Mouse (Mus musculus) lung, adult 2 months (tissue): ENCODE data around the gene Lbh. TPM values are rescaled to one million over a fixed set of nuclear protein-coding genes. Genes with fewer than 3 reads are reported as not detected.

Experiments used
- DNase-seq: peaks from one replicate; pipeline ENCODE4 v3.0.0; 2022
- H3K4me1 ChIP-seq: fragments of 200-500 bp; 2 replicates; pipeline ENCODE4 v1.6.1; 2011; ENCODE audit warnings: low read length; ENCODE audit not compliant: control insufficient read depth, insufficient read depth
- H3K4me3 ChIP-seq: fragments of 200-500 bp; replicated peaks from 2 replicates; pipeline ENCODE3; 2011; ENCODE audit warnings: low read depth, mild to moderate bottlenecking, control low read depth, low read length; ENCODE audit errors: extremely low read depth
- CTCF ChIP-seq: fragments of 200-500 bp; IDR thresholded peaks from 2 replicates; pipeline ENCODE4 v1.5.1; 2011; ENCODE audit warnings: mild to moderate bottlenecking, low read length, control low read depth; ENCODE audit not compliant: insufficient read depth
- POLR2A ChIP-seq: fragments of 200-500 bp; IDR thresholded peaks from 2 replicates; pipeline ENCODE4 v1.6.1; 2011; ENCODE audit warnings: low read depth, mild to moderate bottlenecking, control low read depth, low read length, borderline replicate concordance; ENCODE audit errors: extremely low read depth
- WGBS: fragments of 180-500 bp; shearing (Covaris S2); methylation state at CpG from one replicate; pipeline ENCODE4 v1.1.7; 2018; 5-methylcytosine and 5-hydroxymethylcytosine counted together
- polyA plus RNA-seq: library from polyadenylated mRNA; depleted of rRNA; stranded (reverse); fragments of >200 nt; gene quantifications from 2 replicates; pipeline ENCODE4 v1.2.3, GENCODE M21; 2012

Lbh gene
- polyA plus RNA-seq, 1 experiment = 253 TPM

- no peak for TF ChIP-seq POLR2A
- TF ChIP-seq CTCF = no peak
- 52% methylated on average over 3 of the region's 3 CpGs for WGBS
Observed at GRCm38 (mm10) chr17:72898775-72899174, 19.3 kb upstream of the Lbh start.

GRCm38 (mm10) chr17:72901021-72901420 lies 17.1 kb upstream of the Lbh start:
- 68% methylated on average over 6 of the region's 6 CpGs for WGBS
- TF ChIP-seq CTCF (no peak), POLR2A (no peak)
- Histone ChIP-seq H3K4me1 (no peaks in the 10 kb centered on the region), H3K4me3 (no peak overlapping the region)
- DNase-seq = peak; percentile 0

More at GRCm38 (mm10) chr17:72898775-72899174, 19.3 kb upstream of the Lbh start:
- no peaks in the 10 kb centered on the region for H3K4me1 ChIP-seq
- peak; percentile 1 for DNase-seq
- H3K4me3 ChIP-seq = no peak overlapping the region

DNA sequence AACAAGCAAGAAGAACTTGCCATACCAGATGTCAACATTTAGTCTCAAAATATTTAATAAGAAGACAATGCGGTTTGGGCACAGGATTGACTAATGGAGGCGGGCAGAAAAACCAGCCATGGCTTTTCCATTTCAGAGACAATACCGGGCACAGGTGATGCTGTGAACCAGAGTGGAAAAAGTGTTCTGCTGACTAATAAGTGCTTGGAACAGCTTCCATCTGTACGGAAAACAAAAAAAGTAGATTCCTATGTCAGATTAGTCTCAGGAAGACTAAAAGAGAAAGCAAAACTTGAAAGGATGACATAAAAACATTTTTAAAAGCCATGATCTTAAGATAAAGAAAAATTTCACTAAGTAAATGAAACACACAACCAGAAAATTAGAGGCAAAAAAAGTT lies 16.4 kb upstream of the Lbh start:
- TF ChIP-seq POLR2A (no peak), CTCF (no peak)
- no peaks in the 10 kb centered on the region for H3K4me1 ChIP-seq

GRCm38 (mm10) chr17:72903321-72903720 lies 14.8 kb upstream of the Lbh start:
- Histone ChIP-seq H3K4me3 (no peak overlapping the region), H3K4me1 (no peaks in the 10 kb centered on the region)
- TF ChIP-seq POLR2A = no peak
- TF ChIP-seq CTCF = no peak
- peak; percentile 1 for DNase-seq
- WGBS = 88% methylated on average over 5 of the region's 5 CpGs

More for the DNA sequence above, 16.4 kb upstream of the Lbh start:
- H3K4me3 ChIP-seq = no peak overlapping the region
- peak; percentile 1 for DNase-seq
- 62% methylated on average over 4 of the region's 4 CpGs for WGBS

- WGBS = 37% methylated on average over 9 of the region's 9 CpGs
- DNase-seq = peak; percentile 12
- H3K4me1 ChIP-seq = no peaks in the 10 kb centered on the region
- no peak overlapping the region for H3K4me3 ChIP-seq
- TF ChIP-seq POLR2A = no peak
- no peak for TF ChIP-seq CTCF
Observed at GRCm38 (mm10) chr17:72903921-72904421, 14.1 kb upstream of the Lbh start.

DNA sequence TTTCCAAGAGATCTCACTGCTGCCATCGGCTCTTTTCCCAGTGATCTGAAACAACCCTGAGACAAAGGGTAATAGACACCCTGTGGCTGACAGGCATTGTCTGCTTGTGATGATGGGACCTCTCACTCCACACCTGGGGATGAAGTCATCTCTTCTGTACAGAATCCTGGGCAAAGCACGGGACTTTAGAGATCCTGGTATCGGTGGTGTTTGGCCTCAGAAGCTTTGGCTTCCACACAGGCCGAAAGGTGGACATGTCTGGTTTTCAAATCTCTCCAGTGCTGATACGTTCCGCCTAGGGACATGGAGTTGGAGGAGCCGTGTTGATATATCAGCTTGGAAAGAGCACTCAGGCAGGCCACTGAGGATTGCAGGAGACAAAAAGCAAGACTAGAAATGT lies 13.2 kb upstream of the Lbh start:
- DNase-seq = peak; percentile 1
- Histone ChIP-seq H3K4me3 (no peak overlapping the region), H3K4me1 (no peaks in the 10 kb centered on the region)
- 84% methylated on average over 7 of the region's 7 CpGs for WGBS
- TF ChIP-seq CTCF = no peak
- no peak for TF ChIP-seq POLR2A

- TF ChIP-seq CTCF (no peak), POLR2A (no peak)
- 77% methylated on average over 10 of the region's 10 CpGs for WGBS
- Histone ChIP-seq H3K4me3 (no peak overlapping the region), H3K4me1 (no peaks in the 10 kb centered on the region)
- DNase-seq = peak; percentile 0
Observed at GRCm38 (mm10) chr17:72906231-72906896, 11.7 kb upstream of the Lbh start.

- WGBS = 80% methylated on average over 9 of the region's 9 CpGs
- DNase-seq = peak; percentile 2
- TF ChIP-seq CTCF = no peak
- Histone ChIP-seq H3K4me1 (no peaks in the 10 kb centered on the region), H3K4me3 (no peak overlapping the region)
Observed at GRCm38 (mm10) chr17:72907211-72907610, 10.9 kb upstream of the Lbh start.

GRCm38 (mm10) chr17:72907777-72908176 lies 10.3 kb upstream of the Lbh start:
- H3K4me1 ChIP-seq = no peaks in the 10 kb centered on the region
- DNase-seq = peak; percentile 1
- WGBS = 86% methylated on average over 8 of the region's 8 CpGs
- no peak for TF ChIP-seq POLR2A
- H3K4me3 ChIP-seq = no peak overlapping the region

DNA sequence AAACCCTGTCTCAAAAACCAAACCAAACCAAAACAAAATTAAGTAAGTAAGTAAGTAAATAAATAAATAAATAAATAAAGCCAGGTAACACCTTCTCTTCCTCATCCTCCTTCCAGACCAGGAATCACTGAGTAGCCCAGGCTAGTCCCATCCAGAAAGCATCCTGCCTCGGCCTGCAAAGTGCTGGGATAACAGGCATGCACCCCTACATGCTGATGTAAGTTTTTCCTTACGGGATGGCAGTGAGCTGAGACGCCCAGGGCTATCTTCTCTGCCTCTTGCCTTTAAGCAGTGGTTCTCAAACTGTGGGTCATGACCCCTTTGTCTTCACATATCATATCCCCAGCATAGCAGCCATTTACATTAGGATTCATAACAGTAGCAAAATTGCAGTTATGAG lies 9.5 kb upstream of the Lbh start:
- Histone ChIP-seq H3K4me1 (no peaks in the 10 kb centered on the region), H3K4me3 (no peak overlapping the region)
- 95% methylated on average over 3 of the region's 3 CpGs for whole genome bisulfite sequencing
- TF ChIP-seq POLR2A (no peak), CTCF (no peak)
- peak; percentile 0 for DNase-seq
